Mouse (Mus musculus) bone marrow, adult 2 months (tissue): Measurements from ENCODE around the gene Mttp.

Source experiments
- CTCF ChIP-seq: fragments of 200-500 bp; IDR thresholded peaks from 2 replicates; pipeline ENCODE4 v1.5.1; 2011; ENCODE audit warnings: low read length, control low read depth; ENCODE audit not compliant: control insufficient read depth, insufficient read depth
- POLR2A ChIP-seq: fragments of 200-500 bp; IDR thresholded peaks from 2 replicates; pipeline ENCODE4 v1.6.1; 2011; ENCODE audit warnings: low read depth, mild to moderate bottlenecking, control low read depth, low read length, borderline replicate concordance; ENCODE audit not compliant: control insufficient read depth

DNA sequence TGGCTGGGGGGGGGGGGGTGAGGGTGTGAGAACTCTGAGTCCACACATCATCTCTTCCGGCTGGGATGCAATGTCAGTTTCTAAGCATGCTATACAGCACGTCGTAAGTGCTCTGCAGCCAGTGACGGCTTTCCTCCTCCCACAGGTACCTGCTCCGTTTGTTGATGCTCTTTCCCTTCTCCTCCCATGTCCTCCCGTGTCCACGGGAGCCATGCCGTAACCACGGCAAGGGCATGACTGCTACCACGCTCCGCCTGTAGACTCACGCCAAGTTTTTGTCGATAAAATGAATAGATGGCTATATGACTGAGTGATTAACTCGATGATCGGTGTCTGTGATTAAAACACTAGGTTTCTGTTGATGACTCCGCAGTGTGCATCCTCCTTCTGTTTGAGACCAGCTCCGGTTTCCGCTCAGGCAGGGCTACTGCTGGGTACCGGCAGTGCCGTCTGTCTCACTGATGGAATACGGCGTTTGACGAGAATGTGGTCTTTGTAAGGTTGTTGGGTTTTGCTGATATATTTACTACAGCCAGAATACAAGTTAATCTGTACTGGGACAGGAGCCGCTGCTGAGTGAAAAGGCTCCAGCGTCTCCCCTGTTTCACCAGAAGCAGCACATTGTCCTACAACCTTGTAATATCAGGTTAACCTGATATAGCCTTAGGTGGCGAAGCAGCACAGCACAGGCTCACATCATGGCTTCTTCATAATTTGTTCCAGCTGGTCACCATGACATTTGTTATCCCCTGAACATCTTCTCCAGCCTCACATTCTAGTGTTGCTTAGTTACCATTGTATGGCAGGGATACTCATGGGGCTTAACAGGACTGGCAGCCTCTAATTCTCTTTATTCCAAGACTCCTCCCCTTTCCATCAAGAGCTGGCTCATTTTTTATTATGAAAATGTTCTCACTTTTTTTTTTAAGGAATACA, 41.5 kb upstream of the Mttp start:
- TF ChIP-seq CTCF (no peak), POLR2A (no peak)
